Mouse (Mus musculus) erythroblast, embryonic 14.5 days (primary cell): ENCODE measurements around the gene Stk11.
A peak's percentile ranks its signal among the peaks of the same experiment; 100 is the strongest.

Experiments used
- GATA1 ChIP-seq: IDR thresholded peaks from 2 replicates; pipeline ENCODE4 v1.6.1; 2012; ENCODE audit warnings: low read length, inconsistent platforms, mixed read lengths
- TAL1 ChIP-seq: IDR thresholded peaks from 3 replicates; pipeline ENCODE4 v1.6.1; 2012; ENCODE audit warnings: low read length, inconsistent platforms, mixed read lengths

- TF ChIP-seq GATA1 (peak; percentile 42; the same call in 1 of the 2 replicates), TAL1 (peak; percentile 73)
Measured at GRCm38 (mm10) chr10:80123932-80124562, 8.4 kb downstream of the Stk11 start.
